Mouse (Mus musculus): Measurements from ENCODE around the gene Aim2. TPM values are rescaled to one million over a fixed set of nuclear protein-coding genes. Genes with fewer than 3 reads are reported as not detected.

Gene Aim2
- polyA plus RNA-seq, 1 experiment: 10.4 TPM

GRCm38 (mm10) chr1:173429995-173430699, 79.5 kb downstream of the Aim2 start:
- H3K36me3 ChIP-seq (ENCODE audit: control insufficient read depth, insufficient read depth, low read length): peaks cover 1% of the 10 kb centered on the region
- TF ChIP-seq CTCF (IDR thresholded peaks at IDR 0.05; ENCODE audit: extremely low read depth, insufficient read depth, insufficient read length, insufficient replicate concordance) (peak; percentile 25; the same call in 1 of the 2 replicates), POLR2A (IDR thresholded peaks at IDR 0.05; ENCODE audit: low read depth, low read length) (no peak)
- no peaks in the 10 kb centered on the region for H3K27me3 ChIP-seq (ENCODE audit: control insufficient read depth, insufficient read depth, low read length)
- H3K27ac ChIP-seq (ENCODE audit: insufficient read depth, low read length): no peak overlapping the region
- DNase-seq (ENCODE audit: low read depth in 1 of 2, low spot score in 2 of 2): peak in 1 of 2 experiments; percentile 38
- peaks cover 19% of the 10 kb centered on the region; the same call in 1 of the 2 replicates for H3K4me1 ChIP-seq (ENCODE audit: control insufficient read depth, insufficient read depth, insufficient read length)
- WGBS: 59% methylated on average over 5 of the region's 5 CpGs
- H3K4me3 ChIP-seq (ENCODE audit: extremely low read depth, insufficient read depth, insufficient read length): no peak overlapping the region

- whole genome bisulfite sequencing: 38% methylated on average over 2 of the region's 2 CpGs
Observed at GRCm38 (mm10) chr1:173432411-173432810, 81.7 kb downstream of the Aim2 start.

GRCm38 (mm10) chr1:173437161-173437953, 86.7 kb downstream of the Aim2 start:
- no peaks in the 10 kb centered on the region for H3K36me3 ChIP-seq (ENCODE audit: control insufficient read depth, insufficient read depth, low read length)
- peak overlapping the region; percentile 62 for H3K27ac ChIP-seq (ENCODE audit: insufficient read depth, low read length)
- DNase-seq (ENCODE audit: low read depth in 1 of 2, low spot score in 2 of 2): peak; percentile 28 to 31
- peaks cover 9% of the 10 kb centered on the region; the same call in 1 of the 2 replicates for H3K4me1 ChIP-seq (ENCODE audit: control insufficient read depth, insufficient read depth, insufficient read length)
- 32% methylated on average over 6 of the region's 6 CpGs for WGBS
- peak overlapping the region; percentile 24; the same call in 1 of the 2 replicates for H3K4me3 ChIP-seq (ENCODE audit: extremely low read depth, insufficient read depth, insufficient read length)
- no peaks in the 10 kb centered on the region for H3K27me3 ChIP-seq (ENCODE audit: control insufficient read depth, insufficient read depth, low read length)
- TF ChIP-seq CTCF (IDR thresholded peaks at IDR 0.05; ENCODE audit: extremely low read depth, insufficient read depth, insufficient read length, insufficient replicate concordance): no peak
- no peak; the same call in 1 of the 2 replicates for TF ChIP-seq POLR2A (IDR thresholded peaks at IDR 0.05; ENCODE audit: low read depth, low read length)

More at GRCm38 (mm10) chr1:173432411-173432810, 81.7 kb downstream of the Aim2 start:
- Histone ChIP-seq H3K4me1 (ENCODE audit: control insufficient read depth, insufficient read depth, insufficient read length) (peaks cover 16% of the 10 kb centered on the region; the same call in 1 of the 2 replicates), H3K27me3 (ENCODE audit: control insufficient read depth, insufficient read depth, low read length) (no peaks in the 10 kb centered on the region), H3K4me3 (ENCODE audit: extremely low read depth, insufficient read depth, insufficient read length) (no peak overlapping the region), H3K36me3 (ENCODE audit: control insufficient read depth, insufficient read depth, low read length) (peaks cover 1% of the 10 kb centered on the region), H3K27ac (ENCODE audit: insufficient read depth, low read length) (peak overlapping the region; percentile 71)
- peak in 1 of 2 experiments; percentile 47 for DNase-seq (ENCODE audit: low read depth in 1 of 2, low spot score in 2 of 2)
- TF ChIP-seq POLR2A (IDR thresholded peaks at IDR 0.05; ENCODE audit: low read depth, low read length): no peak
- TF ChIP-seq CTCF (IDR thresholded peaks at IDR 0.05; ENCODE audit: extremely low read depth, insufficient read depth, insufficient read length, insufficient replicate concordance): no peak

- H3K4me1 ChIP-seq (ENCODE audit: control insufficient read depth, insufficient read depth, insufficient read length): peaks cover 6% of the 10 kb centered on the region; the same call in 1 of the 2 replicates
- peak overlapping the region; percentile 63 for H3K27ac ChIP-seq (ENCODE audit: insufficient read depth, low read length)
- WGBS: 3% methylated on average over 1 of the region's 1 CpGs
Observed at GRCm38 (mm10) chr1:173440681-173441080, 90.0 kb downstream of the Aim2 start.

GRCm38 (mm10) chr1:173441210-173441609, 90.5 kb downstream of the Aim2 start:
- peak; percentile 38 to 41 for DNase-seq (ENCODE audit: low read depth in 1 of 2, low spot score in 2 of 2)
- Histone ChIP-seq H3K4me1 (ENCODE audit: control insufficient read depth, insufficient read depth, insufficient read length) (peaks cover 6% of the 10 kb centered on the region; the same call in 1 of the 2 replicates), H3K4me3 (ENCODE audit: extremely low read depth, insufficient read depth, insufficient read length) (peak overlapping the region; percentile 24; the same call in 1 of the 2 replicates), H3K27me3 (ENCODE audit: control insufficient read depth, insufficient read depth, low read length) (no peaks in the 10 kb centered on the region), H3K27ac (ENCODE audit: insufficient read depth, low read length) (peak overlapping the region; percentile 63), H3K36me3 (ENCODE audit: control insufficient read depth, insufficient read depth, low read length) (0 out of 2 replicates have a peak, but pooled peaks cover 2% of the 10 kb centered on the region)
- WGBS: 5% methylated on average over 4 of the region's 4 CpGs
- no peak for TF ChIP-seq POLR2A (IDR thresholded peaks at IDR 0.05; ENCODE audit: low read depth, low read length)
- TF ChIP-seq CTCF (IDR thresholded peaks at IDR 0.05; ENCODE audit: extremely low read depth, insufficient read depth, insufficient read length, insufficient replicate concordance): no peak

More at GRCm38 (mm10) chr1:173440681-173441080, 90.0 kb downstream of the Aim2 start:
- no peak overlapping the region for H3K4me3 ChIP-seq (ENCODE audit: extremely low read depth, insufficient read depth, insufficient read length)
- H3K36me3 ChIP-seq (ENCODE audit: control insufficient read depth, insufficient read depth, low read length): 0 out of 2 replicates have a peak, but pooled peaks cover 2% of the 10 kb centered on the region
- no peak for DNase-seq (ENCODE audit: low read depth in 1 of 2, low spot score in 2 of 2)
- H3K27me3 ChIP-seq (ENCODE audit: control insufficient read depth, insufficient read depth, low read length): no peaks in the 10 kb centered on the region
- TF ChIP-seq POLR2A (IDR thresholded peaks at IDR 0.05; ENCODE audit: low read depth, low read length) (no peak), CTCF (IDR thresholded peaks at IDR 0.05; ENCODE audit: extremely low read depth, insufficient read depth, insufficient read length, insufficient replicate concordance) (no peak)

- Histone ChIP-seq H3K27ac (ENCODE audit: insufficient read depth, low read length) (no peak overlapping the region), H3K27me3 (ENCODE audit: control insufficient read depth, insufficient read depth, low read length) (no peaks in the 10 kb centered on the region), H3K4me1 (ENCODE audit: control insufficient read depth, insufficient read depth, insufficient read length) (peaks cover 6% of the 10 kb centered on the region; the same call in 1 of the 2 replicates), H3K36me3 (ENCODE audit: control insufficient read depth, insufficient read depth, low read length) (peaks cover 2% of the 10 kb centered on the region; the same call in 1 of the 2 replicates), H3K4me3 (ENCODE audit: extremely low read depth, insufficient read depth, insufficient read length) (no peak overlapping the region)
- DNase-seq (ENCODE audit: low read depth in 1 of 2, low spot score in 2 of 2): no peak
- no peak for TF ChIP-seq CTCF (IDR thresholded peaks at IDR 0.05; ENCODE audit: extremely low read depth, insufficient read depth, insufficient read length, insufficient replicate concordance)
- no peak for TF ChIP-seq POLR2A (IDR thresholded peaks at IDR 0.05; ENCODE audit: low read depth, low read length)
- 80% methylated on average over 1 of the region's 1 CpGs for WGBS
Observed at GRCm38 (mm10) chr1:173443061-173443460, 92.4 kb downstream of the Aim2 start.

All from spleen, adult 2 months (tissue).